Mouse (Mus musculus) stomach, postnatal 0 days (tissue): ENCODE results near the gene Ippk.

ENCODE experiments used
- CTCF ChIP-seq: IDR thresholded peaks from 2 replicates; pipeline ENCODE4 v1.5.1; 2016; ENCODE audit warnings: antibody characterized with exemption, low read depth, mild to moderate bottlenecking, moderate library complexity
- EP300 ChIP-seq: optimal IDR thresholded peaks from 2 replicates; pipeline ENCODE3; 2016; ENCODE audit warnings: antibody characterized with exemption

DNA sequence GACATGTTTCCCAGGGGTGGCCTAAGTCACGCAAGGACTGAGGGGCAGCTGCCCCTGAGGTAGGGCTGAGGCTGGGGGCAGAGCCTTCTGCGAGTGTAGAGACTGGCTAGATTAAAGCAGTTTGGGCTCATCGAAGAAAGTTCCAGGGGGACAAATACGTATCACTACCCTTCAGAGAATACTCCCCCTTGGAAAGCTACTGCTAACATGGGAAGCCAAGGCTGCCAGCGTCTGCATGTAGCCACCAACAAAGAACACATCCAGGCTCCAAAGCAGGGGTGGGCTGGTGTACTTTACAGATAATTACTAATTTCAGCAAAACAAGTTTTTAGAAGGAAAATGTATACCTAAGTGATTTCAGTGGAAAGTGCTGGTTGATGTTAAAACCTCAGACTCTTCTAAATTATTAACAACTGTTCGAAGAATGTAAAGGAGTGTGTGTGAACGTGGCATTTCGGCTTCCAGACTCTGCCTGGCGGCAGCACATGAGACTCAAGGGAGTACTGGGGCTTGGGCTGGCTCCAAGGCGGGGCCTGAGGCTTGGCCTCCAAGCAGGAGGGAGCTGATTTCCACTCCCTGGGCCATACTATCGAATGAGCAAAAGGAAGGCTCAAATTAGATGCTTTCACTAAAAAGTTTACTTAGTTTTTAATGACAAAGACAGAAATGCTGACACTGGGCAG is 45.5 kb downstream of the Ippk start:
- no peak for TF ChIP-seq CTCF
- no peak for TF ChIP-seq EP300
